Mouse (Mus musculus) erythroblast, embryonic 14.5 days (primary cell): ENCODE data around the gene Lrsam1. TPM values are rescaled to one million over a fixed set of nuclear protein-coding genes. Genes with fewer than 3 reads are reported as not detected.
A peak's percentile ranks its signal among the peaks of the same experiment; 100 is the strongest.

Experiments used
- H3K27me3 ChIP-seq: 2 replicates; pipeline ENCODE4 v1.6.1; 2012; ENCODE audit warnings: inconsistent platforms; ENCODE audit not compliant: control insufficient read depth
- H3K36me3 ChIP-seq: 2 replicates; pipeline ENCODE4 v1.6.1; 2012; ENCODE audit warnings: mild to moderate bottlenecking, inconsistent platforms; ENCODE audit not compliant: control insufficient read depth
- H3K4me1 ChIP-seq: 2 replicates; pipeline ENCODE4 v1.6.1; 2012; ENCODE audit warnings: inconsistent platforms; ENCODE audit not compliant: control insufficient read depth
- H3K4me3 ChIP-seq: replicated peaks from 2 replicates; pipeline ENCODE3; 2012; ENCODE audit warnings: moderate library complexity, mild to moderate bottlenecking, inconsistent platforms
- H3K9me3 ChIP-seq: 2 replicates; pipeline ENCODE4 v1.6.1; 2012; ENCODE audit warnings: low read length, inconsistent platforms, mixed read lengths; ENCODE audit not compliant: control insufficient read depth
- GATA1 ChIP-seq: IDR thresholded peaks from 2 replicates; pipeline ENCODE4 v1.6.1; 2012; ENCODE audit warnings: low read length, inconsistent platforms, mixed read lengths
- TAL1 ChIP-seq: IDR thresholded peaks from 3 replicates; pipeline ENCODE4 v1.6.1; 2012; ENCODE audit warnings: low read length, inconsistent platforms, mixed read lengths
- polyA plus RNA-seq: library from polyadenylated mRNA; stranded (reverse); fragments of >175 nt; gene quantifications from 2 replicates; pipeline ENCODE4 v1.2.3, GENCODE M21; 2012

Lrsam1 gene
- polyA plus RNA-seq, 1 experiment: 0.18 TPM

DNA sequence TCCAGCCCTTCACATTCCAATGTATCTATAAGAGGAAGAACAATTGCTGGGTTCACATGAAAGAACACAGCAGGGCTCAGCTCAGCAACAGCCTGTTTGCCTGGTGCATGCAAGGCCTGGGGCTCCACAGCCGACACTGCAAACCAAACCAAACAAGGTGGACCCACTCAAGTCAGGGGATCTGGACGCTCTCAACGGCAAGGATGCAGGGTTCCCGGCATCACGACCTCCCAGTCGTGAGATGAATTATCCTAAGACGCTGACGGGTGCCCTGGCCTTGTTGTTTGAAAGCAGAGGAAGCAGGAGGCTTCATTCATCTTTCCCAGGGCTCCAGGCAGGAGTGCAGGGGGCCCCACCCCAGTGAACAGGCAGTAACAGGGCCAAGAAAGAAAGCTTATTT lies 24.4 kb upstream of the Lrsam1 start:
- TF ChIP-seq GATA1: no peak
- Histone ChIP-seq H3K36me3 (no peaks in the 10 kb centered on the region), H3K4me1 (peaks cover 23% of the 10 kb centered on the region), H3K4me3 (no peak overlapping the region), H3K27me3 (peaks cover 17% of the 10 kb centered on the region), H3K9me3 (no peaks in the 10 kb centered on the region)

DNA sequence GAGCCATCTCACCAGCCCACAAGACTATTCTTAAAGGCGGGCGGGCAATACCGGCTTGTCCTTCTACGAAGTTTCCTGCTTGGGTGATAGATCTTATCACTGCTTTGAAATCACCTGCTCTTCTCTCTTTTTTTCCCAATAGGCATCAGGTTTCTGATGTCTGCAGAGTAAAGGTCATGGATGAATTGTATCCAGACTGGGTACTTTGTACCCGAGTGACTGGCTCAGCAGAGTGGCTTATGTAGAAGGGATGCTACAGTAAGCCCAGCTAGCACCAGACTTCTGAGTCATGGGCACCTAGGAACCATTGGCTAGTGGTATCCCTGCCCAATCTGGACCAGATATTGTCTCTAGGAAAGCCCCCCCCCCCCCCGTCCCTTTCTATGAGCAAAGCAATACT lies 22.2 kb upstream of the Lrsam1 start:
- Histone ChIP-seq H3K36me3 (peaks cover 4% of the 10 kb centered on the region), H3K27me3 (peaks cover 17% of the 10 kb centered on the region), H3K4me1 (peaks cover 44% of the 10 kb centered on the region), H3K9me3 (no peaks in the 10 kb centered on the region), H3K4me3 (no peak overlapping the region)
- no peak for TF ChIP-seq TAL1
- no peak for TF ChIP-seq GATA1

GRCm38 (mm10) chr2:32982700-32983099 lies 21.3 kb upstream of the Lrsam1 start:
- TF ChIP-seq TAL1 (no peak), GATA1 (no peak)
- H3K36me3 ChIP-seq: peaks cover 4% of the 10 kb centered on the region
- H3K4me3 ChIP-seq: peak overlapping the region; percentile 71
- peaks cover 17% of the 10 kb centered on the region for H3K27me3 ChIP-seq
- no peaks in the 10 kb centered on the region for H3K9me3 ChIP-seq
- H3K4me1 ChIP-seq: peaks cover 53% of the 10 kb centered on the region

GRCm38 (mm10) chr2:32981725-32982271 lies 20.4 kb upstream of the Lrsam1 start, which contains the start of gene Slc2a8:
Gene Slc2a8 (minus strand): TSS chr2:32982083.
- Histone ChIP-seq H3K4me3 (peak within 1 kb of the TSS; percentile 71), H3K4me1 (peaks cover 61% of the 10 kb centered on the region), H3K27me3 (peaks cover 17% of the 10 kb centered on the region), H3K9me3 (no peaks in the 10 kb centered on the region), H3K36me3 (peaks cover 6% of the 10 kb centered on the region)
- TF ChIP-seq GATA1: no peak
- no peak for TF ChIP-seq TAL1

DNA sequence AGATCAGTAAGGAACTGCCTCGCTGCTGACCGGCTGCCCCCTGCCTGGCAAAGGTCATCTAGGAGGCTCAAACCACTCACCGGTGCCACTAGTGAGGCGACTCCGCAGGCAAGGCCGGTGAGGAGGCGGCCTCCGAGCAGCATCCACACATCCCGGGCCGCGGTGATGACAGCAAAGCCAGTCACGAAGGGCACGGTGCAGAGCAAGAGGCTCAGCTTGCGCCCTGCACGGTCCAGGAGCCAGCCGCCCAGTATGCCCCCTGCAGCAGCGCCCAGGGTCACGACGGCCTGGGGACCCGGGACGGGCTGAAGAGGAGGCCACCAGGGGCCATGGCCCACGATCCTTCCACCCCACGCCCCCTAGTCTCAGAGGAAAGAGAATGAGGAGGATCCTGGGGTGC lies 19.9 kb upstream of the Lrsam1 start:
- peak overlapping the region; percentile 71 for H3K4me3 ChIP-seq
- peaks cover 61% of the 10 kb centered on the region for H3K4me1 ChIP-seq
- TF ChIP-seq GATA1 (no peak), TAL1 (no peak)
- peaks cover 17% of the 10 kb centered on the region for H3K27me3 ChIP-seq
- peaks cover 10% of the 10 kb centered on the region for H3K36me3 ChIP-seq
- H3K9me3 ChIP-seq: no peaks in the 10 kb centered on the region

DNA sequence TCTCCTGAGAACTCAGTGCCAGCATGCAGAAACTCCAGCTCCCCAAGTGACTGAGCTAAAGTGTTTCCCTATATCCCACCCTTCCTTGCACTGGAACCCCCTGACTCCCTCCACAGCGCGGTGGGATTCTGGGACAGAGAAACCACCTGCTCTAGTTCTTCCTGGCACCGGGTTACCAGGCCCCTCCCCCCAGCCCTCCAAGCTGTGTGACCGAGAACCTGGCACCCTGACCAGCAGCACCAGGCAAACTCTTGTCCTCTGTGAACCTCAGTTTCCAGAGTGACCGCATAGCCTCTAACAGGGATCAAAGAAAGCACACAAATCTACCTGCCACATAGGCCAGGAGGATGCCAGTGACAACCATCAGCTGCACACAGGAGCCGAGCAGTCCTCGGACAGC lies 18.3 kb upstream of the Lrsam1 start:
- H3K4me1 ChIP-seq: peaks cover 61% of the 10 kb centered on the region

GRCm38 (mm10) chr2:32978675-32979074 lies 17.3 kb upstream of the Lrsam1 start:
- H3K27me3 ChIP-seq: peaks cover 7% of the 10 kb centered on the region
- peaks cover 36% of the 10 kb centered on the region for H3K36me3 ChIP-seq
- no peak overlapping the region for H3K4me3 ChIP-seq
- peaks cover 61% of the 10 kb centered on the region for H3K4me1 ChIP-seq
- no peak for TF ChIP-seq GATA1
- TF ChIP-seq TAL1: no peak
- no peaks in the 10 kb centered on the region for H3K9me3 ChIP-seq

More for the DNA sequence above, 18.3 kb upstream of the Lrsam1 start:
- peaks cover 15% of the 10 kb centered on the region for H3K27me3 ChIP-seq
- no peak overlapping the region for H3K4me3 ChIP-seq
- H3K9me3 ChIP-seq: no peaks in the 10 kb centered on the region
- TF ChIP-seq TAL1: no peak
- no peak for TF ChIP-seq GATA1
- peaks cover 26% of the 10 kb centered on the region for H3K36me3 ChIP-seq

GRCm38 (mm10) chr2:32977114-32977513 lies 15.7 kb upstream of the Lrsam1 start:
- no peak for TF ChIP-seq TAL1
- TF ChIP-seq GATA1: no peak
- H3K27me3 ChIP-seq: no peaks in the 10 kb centered on the region
- H3K9me3 ChIP-seq: no peaks in the 10 kb centered on the region
- no peak overlapping the region for H3K4me3 ChIP-seq
- peaks cover 50% of the 10 kb centered on the region for H3K36me3 ChIP-seq
- H3K4me1 ChIP-seq: peaks cover 50% of the 10 kb centered on the region

- peaks cover 46% of the 10 kb centered on the region for H3K36me3 ChIP-seq
- no peaks in the 10 kb centered on the region for H3K9me3 ChIP-seq
- TF ChIP-seq GATA1 (no peak), TAL1 (no peak)
- H3K4me3 ChIP-seq: no peak overlapping the region
- H3K4me1 ChIP-seq: peaks cover 23% of the 10 kb centered on the region
- no peaks in the 10 kb centered on the region for H3K27me3 ChIP-seq
Observed at GRCm38 (mm10) chr2:32974216-32974615, 12.8 kb upstream of the Lrsam1 start.

DNA sequence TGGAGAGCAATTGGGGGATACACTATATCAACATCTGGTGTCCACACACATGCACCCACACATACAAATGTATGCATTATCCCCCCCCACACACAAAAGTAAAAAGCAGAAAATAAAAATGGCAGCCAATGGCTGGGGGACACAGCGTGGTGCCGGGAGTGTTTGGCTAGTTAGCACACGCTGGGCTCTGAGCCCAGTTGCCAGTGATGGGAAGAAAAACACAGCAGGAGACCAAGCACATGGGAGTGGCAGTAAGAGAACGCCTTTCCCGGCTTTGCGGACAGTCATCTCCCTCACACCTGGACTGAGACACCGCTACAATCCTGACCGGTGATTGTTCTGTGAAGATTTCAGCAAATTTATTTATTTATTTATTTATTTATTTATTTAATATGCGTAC lies 9.8 kb upstream of the Lrsam1 start:
- H3K4me3 ChIP-seq: no peak overlapping the region
- H3K27me3 ChIP-seq: no peaks in the 10 kb centered on the region
- H3K9me3 ChIP-seq: no peaks in the 10 kb centered on the region
- H3K4me1 ChIP-seq: peaks cover 24% of the 10 kb centered on the region
- peaks cover 39% of the 10 kb centered on the region for H3K36me3 ChIP-seq
- TF ChIP-seq GATA1 (no peak), TAL1 (no peak)
